Mouse (Mus musculus) intestine, embryonic 16.5 days (tissue): ENCODE measurements around the gene Casp8. TPM values are rescaled to one million over a fixed set of nuclear protein-coding genes. Genes with fewer than 3 reads are reported as not detected.
"Not testable (repeated sequence)": the region's sequence is repeated elsewhere in the genome, so short reads cannot be mapped to it uniquely, and the experiment has no call there.

Source experiments
- ATAC-seq: fragments of 200-750 bp; cut with Nextera tagmentation; 2 replicates; pipeline ENCODE4 v1.8.0; 2017; ENCODE audit warnings: moderate TSS enrichment, moderate library complexity
- H3K27ac ChIP-seq: fragments of 300-500 bp; sonication (generic); 2 replicates; pipeline ENCODE4 v1.5.1; 2014; ENCODE audit warnings: mild to moderate bottlenecking, low read length
- H3K27me3 ChIP-seq: fragments of 300-500 bp; sonication (generic); replicated peaks from 2 replicates; pipeline ENCODE4 v1.6.1; 2014; ENCODE audit warnings: low read length, control low read depth, mixed read lengths; ENCODE audit not compliant: control insufficient read depth, insufficient read depth
- H3K36me3 ChIP-seq: fragments of 300-500 bp; sonication (generic); 2 replicates; pipeline ENCODE4 v1.6.1; 2014; ENCODE audit warnings: low read length, control low read depth; ENCODE audit not compliant: control insufficient read depth, insufficient read depth
- H3K4me1 ChIP-seq: fragments of 300-500 bp; sonication (generic); 2 replicates; pipeline ENCODE4 v1.6.1; 2014; ENCODE audit warnings: low read length, control low read depth, mixed read lengths; ENCODE audit not compliant: control insufficient read depth, insufficient read depth
- H3K4me2 ChIP-seq: fragments of 300-500 bp; sonication (generic); 2 replicates; pipeline ENCODE4 v1.6.1; 2014; ENCODE audit warnings: low read depth, low read length, control low read depth
- H3K4me3 ChIP-seq: fragments of 300-500 bp; sonication (generic); 2 replicates; pipeline ENCODE4 v1.5.1; 2014; ENCODE audit warnings: mild to moderate bottlenecking, low read length
- H3K9ac ChIP-seq: fragments of 300-500 bp; sonication (generic); 2 replicates; pipeline ENCODE4 v1.6.1; 2014; ENCODE audit warnings: low read depth, low read length
- H3K9me3 ChIP-seq: fragments of 300-500 bp; sonication (generic); 2 replicates; pipeline ENCODE4 v1.6.1; 2016; ENCODE audit warnings: low read length, control low read depth; ENCODE audit not compliant: control insufficient read depth
- WGBS: fragments of 180-500 bp; shearing (Covaris S2); extraction: QIAGEN DNeasy Blood & Tissue Kit; methylation state at CpG from one replicate; pipeline ENCODE4 v1.1.7; 2014; 5-methylcytosine and 5-hydroxymethylcytosine counted together
- polyA plus RNA-seq: library from polyadenylated mRNA; unstranded; fragments of >200 nt; fragmentation: Nextera tagmentation; extraction: Ambion mirVana; gene quantifications from 2 replicates; pipeline ENCODE4 v1.2.1, GENCODE M21; 2015

The Casp8 gene
- polyA plus RNA-seq, 1 experiment from 2014 or later, result 56.4 TPM

GRCm38 (mm10) chr1:58885646-58886045, 90.5 kb downstream of the Casp8 start:
- Histone ChIP-seq H3K9ac (no peak overlapping the region), H3K27me3 (no peaks in the 10 kb centered on the region), H3K36me3 (no peaks in the 10 kb centered on the region), H3K27ac (no peak overlapping the region), H3K9me3 (no peaks in the 10 kb centered on the region), H3K4me2 (no peak overlapping the region), H3K4me1 (no peaks in the 10 kb centered on the region; the same call in 1 of the 2 replicates), H3K4me3 (no peak overlapping the region)
- ATAC-seq, result no peak
- 82% methylated on average over 4 of the region's 4 CpGs for WGBS

DNA sequence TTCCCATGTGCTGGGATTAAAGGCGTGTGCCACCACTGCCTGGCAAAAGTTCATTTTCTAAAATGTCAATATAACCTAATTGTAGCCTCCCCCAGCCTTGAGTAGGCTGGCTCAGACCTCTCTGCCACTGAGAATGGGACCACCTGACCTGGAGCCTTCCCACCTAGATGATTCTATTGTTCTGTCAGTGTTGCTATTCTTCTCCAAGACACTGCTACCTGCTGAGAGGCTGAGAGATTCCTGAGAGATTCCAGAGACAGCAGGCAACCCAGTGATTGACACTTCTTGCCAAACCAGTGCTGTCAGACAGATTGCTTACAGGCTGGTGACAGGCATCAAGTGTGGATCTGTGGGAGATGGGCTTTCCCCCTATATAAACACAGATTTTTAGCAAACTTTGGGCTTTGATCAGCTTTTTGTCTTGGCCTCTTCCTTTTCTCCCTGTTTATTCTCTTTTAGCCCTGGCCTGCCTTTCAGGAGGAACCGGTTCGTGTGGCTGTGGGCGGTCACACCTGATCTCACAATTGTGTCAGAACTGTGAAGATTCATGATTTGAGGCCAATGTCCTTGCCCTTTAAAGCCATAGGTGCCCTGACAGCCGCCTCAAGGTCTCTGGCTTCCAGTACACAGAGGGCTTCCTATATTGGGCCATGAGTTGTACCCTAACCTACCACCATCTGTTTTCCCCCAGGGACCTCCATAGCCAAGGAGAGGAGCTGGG, 94.8 kb downstream of the Casp8 start:
- H3K4me3 ChIP-seq, result no peak overlapping the region
- ATAC-seq, result peak; percentile 41
- H3K9me3 ChIP-seq, result no peaks in the 10 kb centered on the region
- H3K36me3 ChIP-seq, result no peaks in the 10 kb centered on the region
- no peaks in the 10 kb centered on the region for H3K27me3 ChIP-seq
- peak overlapping the region; percentile 59; the same call in 1 of the 2 replicates for H3K27ac ChIP-seq
- 54% methylated on average over 5 of the region's 5 CpGs for WGBS
- no peaks in the 10 kb centered on the region; the same call in 1 of the 2 replicates for H3K4me1 ChIP-seq
- no peak overlapping the region for H3K9ac ChIP-seq
- 0 out of 2 replicates have a peak overlapping the region, but pooled peaks have one; percentile 9 for H3K4me2 ChIP-seq

- Histone ChIP-seq H3K27ac (peak overlapping the region; percentile 59; the same call in 1 of the 2 replicates), H3K4me2 (0 out of 2 replicates have a peak overlapping the region, but pooled peaks have one; percentile 9)
- not testable (repeated sequence) for H3K36me3 ChIP-seq, H3K9me3 ChIP-seq, H3K4me1 ChIP-seq, H3K4me3 ChIP-seq, H3K9ac ChIP-seq, H3K27me3 ChIP-seq
- ATAC-seq, result peak; percentile 80
- WGBS, result 67% methylated on average over 4 of the region's 5 CpGs
These were observed 95.6 kb downstream of the Casp8 start for GRCm38 (mm10) chr1:58890697-58891290.

- not testable (repeated sequence) for H3K4me2 ChIP-seq, H3K9me3 ChIP-seq, H3K4me3 ChIP-seq, H3K36me3 ChIP-seq, H3K9ac ChIP-seq, H3K4me1 ChIP-seq, H3K27me3 ChIP-seq
- peak; percentile 91 for ATAC-seq
- peak overlapping the region; percentile 45; the same call in 1 of the 2 replicates for H3K27ac ChIP-seq
- 61% methylated on average over 2 of the region's 2 CpGs for WGBS
These were observed 96.5 kb downstream of the Casp8 start for GRCm38 (mm10) chr1:58891481-58892170.

DNA sequence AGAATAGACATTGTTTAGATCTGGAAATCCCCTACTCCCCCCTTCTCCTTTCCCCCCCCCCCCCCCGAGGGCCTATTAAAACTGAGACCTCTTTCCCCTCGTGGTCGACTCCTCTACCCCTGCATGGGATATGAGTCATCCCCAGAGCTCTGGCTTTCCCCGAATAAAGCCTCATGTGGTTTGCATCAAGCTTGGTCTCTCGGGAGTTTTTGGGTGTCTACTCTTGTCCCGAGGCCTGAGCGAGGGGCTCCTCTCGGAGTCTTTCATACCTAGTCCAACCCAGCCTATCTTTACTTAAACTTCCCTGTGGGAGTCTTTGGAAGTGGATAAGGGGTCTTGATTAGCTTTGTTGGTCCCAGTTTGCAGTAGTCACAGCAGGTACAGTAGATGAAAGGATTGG, 97.2 kb downstream of the Casp8 start:
- WGBS, result 85% methylated on average over 8 of the region's 8 CpGs
- ATAC-seq, result not testable (repeated sequence)

More for the DNA sequence above, 97.2 kb downstream of the Casp8 start:
- not testable (repeated sequence) for H3K36me3 ChIP-seq, H3K9me3 ChIP-seq, H3K4me1 ChIP-seq, H3K9ac ChIP-seq, H3K4me2 ChIP-seq, H3K4me3 ChIP-seq, H3K27ac ChIP-seq, H3K27me3 ChIP-seq

Other genes starting within 250 kb of the Casp8 start
- gene Fam126b, start 209.1 kb upstream of the Casp8 start, polyA plus RNA-seq, result 7.0 and 9.6 TPM in 2 replicates
- gene Ndufb3, start 209.0 kb upstream of the Casp8 start, polyA plus RNA-seq, result 197 and 198 TPM in 2 replicates
- 1.8 and 2.4 TPM in 2 replicates for gene Als2cr12, start 99.4 kb upstream of the Casp8 start, polyA plus RNA-seq
- 25.6 and 28.2 TPM in 2 replicates for gene Cflar, start 83.9 kb upstream of the Casp8 start, polyA plus RNA-seq
- gene Trak2, start 178.1 kb downstream of the Casp8 start, polyA plus RNA-seq, result 9.1 and 9.7 TPM in 2 replicates
- 21.9 and 22.8 TPM in 2 replicates for gene Stradb, start 178.1 kb downstream of the Casp8 start, polyA plus RNA-seq